Mouse (Mus musculus) heart, adult 8-10 months (tissue): ENCODE results near the gene Dpm3. TPM values are rescaled to one million over a fixed set of nuclear protein-coding genes. Genes with fewer than 3 reads are reported as not detected.
"Not testable (repeated sequence)": the region's sequence is repeated elsewhere in the genome, so short reads cannot be mapped to it uniquely, and the experiment has no call there.

Experiments
- DNase-seq: peaks from one replicate; pipeline ENCODE4 v3.0.0; 2022; ENCODE audit warnings: low spot score
- total RNA-seq, 4 experiments: library from RNA; stranded (reverse); gene quantifications; 2 replicates each; pipeline ENCODE4 v1.2.4; 2022

Dpm3 gene
- total RNA-seq = 10 to 100 TPM; 49.1 to 65.7 (median 53.6) TPM

GRCm38 (mm10) chr3:89259076-89259475, at the start of gene Dpm3:
Gene Dpm3, plus strand, starts transcription at chr3:89259358.
- no peak for DNase-seq

GRCm38 (mm10) chr3:89209731-89210130, 49.4 kb upstream of the Dpm3 start:
- no peak for DNase-seq

- no peak for DNase-seq
Measured at GRCm38 (mm10) chr3:89210162-89210561, 49.0 kb upstream of the Dpm3 start.

- DNase-seq = no peak
Measured at GRCm38 (mm10) chr3:89210731-89211130, 48.4 kb upstream of the Dpm3 start.

- DNase-seq = peak; percentile 93
Measured at GRCm38 (mm10) chr3:89213803-89214530, 45.2 kb upstream of the Dpm3 start.

GRCm38 (mm10) chr3:89214681-89215411, 44.3 kb upstream of the Dpm3 start, which contains the start of gene Thbs3:
Gene Thbs3, plus strand, starts transcription at chr3:89215180.
- no peak for DNase-seq

- DNase-seq = peak; percentile 84
Measured at GRCm38 (mm10) chr3:89215853-89216252, 43.3 kb upstream of the Dpm3 start.

- DNase-seq = not testable (repeated sequence)
Measured at GRCm38 (mm10) chr3:89216407-89216806, 42.8 kb upstream of the Dpm3 start.

- no peak for DNase-seq
Measured at GRCm38 (mm10) chr3:89218271-89218670, 40.9 kb upstream of the Dpm3 start.

- no peak for DNase-seq
Measured at GRCm38 (mm10) chr3:89219546-89219945, 39.6 kb upstream of the Dpm3 start.

- no peak for DNase-seq
Measured at GRCm38 (mm10) chr3:89221167-89221566, 38.0 kb upstream of the Dpm3 start.

- no peak for DNase-seq
Measured at GRCm38 (mm10) chr3:89224796-89225195, 34.4 kb upstream of the Dpm3 start.

GRCm38 (mm10) chr3:89225321-89225815, 33.8 kb upstream of the Dpm3 start:
- no peak for DNase-seq

- no peak for DNase-seq
Measured at GRCm38 (mm10) chr3:89225918-89226317, 33.2 kb upstream of the Dpm3 start.

GRCm38 (mm10) chr3:89226361-89226760, 32.8 kb upstream of the Dpm3 start:
- DNase-seq = no peak

- no peak for DNase-seq
Measured at GRCm38 (mm10) chr3:89226900-89227299, 32.3 kb upstream of the Dpm3 start, which contains the start of gene Mtx1. Gene Mtx1, minus strand, starts transcription at chr3:89227088.

- peak; percentile 80 for DNase-seq
Measured at GRCm38 (mm10) chr3:89227307-89228179, 31.6 kb upstream of the Dpm3 start.

- DNase-seq = peak; percentile 89
Measured at GRCm38 (mm10) chr3:89228180-89228549, 31.0 kb upstream of the Dpm3 start.

GRCm38 (mm10) chr3:89228836-89229235, 30.3 kb upstream of the Dpm3 start, which contains the start of gene Muc1:
Gene Muc1, plus strand, starts transcription at chr3:89229057.
- DNase-seq = no peak

- DNase-seq = no peak
Measured at GRCm38 (mm10) chr3:89229276-89229675, 29.9 kb upstream of the Dpm3 start.

GRCm38 (mm10) chr3:89230561-89230960, 28.6 kb upstream of the Dpm3 start:
- no peak for DNase-seq

- DNase-seq = no peak
Measured at GRCm38 (mm10) chr3:89231345-89231744, 27.8 kb upstream of the Dpm3 start.
